Mouse (Mus musculus): ENCODE measurements around the gene Sox13. TPM values are rescaled to one million over a fixed set of nuclear protein-coding genes. Genes with fewer than 3 reads are reported as not detected.

Gene Sox13
- total and polyA plus RNA-seq, 2 experiments from 2014 or later = 3.3 to 13.1 TPM

- H3K27ac ChIP-seq = no peak overlapping the region
- H3K4me1 ChIP-seq (ENCODE audit: insufficient read depth, low read length) = peaks cover 18% of the 10 kb centered on the region
- H3K9ac ChIP-seq (replicated peaks; ENCODE audit: low read length) = no peak overlapping the region
- H3K36me3 ChIP-seq (ENCODE audit: insufficient read depth, low read length) = no peaks in the 10 kb centered on the region
- H3K9me3 ChIP-seq (ENCODE audit: low read length) = no peaks in the 10 kb centered on the region
- H3K27me3 ChIP-seq (ENCODE audit: insufficient read depth, low read length) = no peaks in the 10 kb centered on the region
- no peak overlapping the region for H3K4me3 ChIP-seq (ENCODE audit: low read length)
- 44% methylated on average over 10 of the region's 10 CpGs for WGBS
- no peak for DNase-seq (ENCODE audit: low spot score)
- no peak overlapping the region for H3K4me2 ChIP-seq (ENCODE audit: low read depth, low read length)
- no peak for TF ChIP-seq CTCF (IDR thresholded peaks at IDR 0.05; ENCODE audit: low read depth)
- no peak for ATAC-seq
These were observed 57.1 kb downstream of the Sox13 start for GRCm38 (mm10) chr1:133366951-133367605.

GRCm38 (mm10) chr1:133364890-133365289 is 59.3 kb downstream of the Sox13 start:
- Histone ChIP-seq H3K4me3 (ENCODE audit: low read length) (peak overlapping the region; percentile 65; the same call in 1 of the 2 replicates), H3K9me3 (ENCODE audit: low read length) (no peaks in the 10 kb centered on the region), H3K27me3 (ENCODE audit: insufficient read depth, low read length) (no peaks in the 10 kb centered on the region), H3K36me3 (ENCODE audit: insufficient read depth, low read length) (no peaks in the 10 kb centered on the region), H3K4me1 (ENCODE audit: insufficient read depth, low read length) (peaks cover 18% of the 10 kb centered on the region), H3K9ac (replicated peaks; ENCODE audit: low read length) (no peak overlapping the region), H3K27ac (no peak overlapping the region), H3K4me2 (ENCODE audit: low read depth, low read length) (peak overlapping the region; percentile 93; the same call in 1 of the 2 replicates)
- ATAC-seq (no peak), DNase-seq (ENCODE audit: low spot score) (peak; percentile 25)
- TF ChIP-seq CTCF (IDR thresholded peaks at IDR 0.05; ENCODE audit: low read depth) = no peak
- 51% methylated on average over 2 of the region's 2 CpGs for WGBS

GRCm38 (mm10) chr1:133364022-133364630 is 60.1 kb downstream of the Sox13 start:
- peak; percentile 3; the same call in 1 of the 2 replicates for ATAC-seq

GRCm38 (mm10) chr1:133363276-133364021 is 60.7 kb downstream of the Sox13 start, which contains the start of gene Etnk2:
TSS of gene Etnk2 (plus strand) at chr1:133363572.
- peak; percentile 86 for DNase-seq (ENCODE audit: low spot score)
- peak within 1 kb of the TSS; percentile 76 for H3K27ac ChIP-seq
- no peaks in the 10 kb centered on the region for H3K36me3 ChIP-seq (ENCODE audit: insufficient read depth, low read length)
- ATAC-seq = peak; percentile 81
- peak within 1 kb of the TSS; percentile 80 for H3K9ac ChIP-seq (replicated peaks; ENCODE audit: low read length)
- peak within 1 kb of the TSS; percentile 93 for H3K4me2 ChIP-seq (ENCODE audit: low read depth, low read length)
- H3K9me3 ChIP-seq (ENCODE audit: low read length) = no peaks in the 10 kb centered on the region
- peaks cover 18% of the 10 kb centered on the region for H3K4me1 ChIP-seq (ENCODE audit: insufficient read depth, low read length)
- H3K27me3 ChIP-seq (ENCODE audit: insufficient read depth, low read length) = no peaks in the 10 kb centered on the region
- under 1% methylated on average over 51 of the region's 52 CpGs for WGBS
- no peak for TF ChIP-seq CTCF (IDR thresholded peaks at IDR 0.05; ENCODE audit: low read depth)
- H3K4me3 ChIP-seq (ENCODE audit: low read length) = peak within 1 kb of the TSS; percentile 65

More at GRCm38 (mm10) chr1:133364022-133364630, 60.1 kb downstream of the Sox13 start:
- H3K27me3 ChIP-seq (ENCODE audit: insufficient read depth, low read length) = no peaks in the 10 kb centered on the region
- TF ChIP-seq CTCF (IDR thresholded peaks at IDR 0.05; ENCODE audit: low read depth) = no peak
- 3% methylated on average over 27 of the region's 27 CpGs for WGBS
- H3K4me1 ChIP-seq (ENCODE audit: insufficient read depth, low read length) = peaks cover 18% of the 10 kb centered on the region
- H3K4me3 ChIP-seq (ENCODE audit: low read length) = peak overlapping the region; percentile 65
- no peaks in the 10 kb centered on the region for H3K9me3 ChIP-seq (ENCODE audit: low read length)
- no peaks in the 10 kb centered on the region for H3K36me3 ChIP-seq (ENCODE audit: insufficient read depth, low read length)
- peak; percentile 42 for DNase-seq (ENCODE audit: low spot score)
- H3K27ac ChIP-seq = peak overlapping the region; percentile 76
- peak overlapping the region; percentile 93 for H3K4me2 ChIP-seq (ENCODE audit: low read depth, low read length)
- H3K9ac ChIP-seq (replicated peaks; ENCODE audit: low read length) = peak overlapping the region; percentile 80

GRCm38 (mm10) chr1:133362103-133362502 is 62.1 kb downstream of the Sox13 start:
- H3K36me3 ChIP-seq (ENCODE audit: insufficient read depth, low read length) = no peaks in the 10 kb centered on the region
- peaks cover 11% of the 10 kb centered on the region for H3K4me1 ChIP-seq (ENCODE audit: insufficient read depth, low read length)
- H3K9ac ChIP-seq (replicated peaks; ENCODE audit: low read length) = no peak overlapping the region
- no peak overlapping the region for H3K4me3 ChIP-seq (ENCODE audit: low read length)
- no peaks in the 10 kb centered on the region for H3K9me3 ChIP-seq (ENCODE audit: low read length)
- H3K27me3 ChIP-seq (ENCODE audit: insufficient read depth, low read length) = no peaks in the 10 kb centered on the region
- WGBS = 88% methylated on average over 5 of the region's 5 CpGs
- TF ChIP-seq CTCF (IDR thresholded peaks at IDR 0.05; ENCODE audit: low read depth) = no peak
- no peak overlapping the region for H3K27ac ChIP-seq
- no peak overlapping the region for H3K4me2 ChIP-seq (ENCODE audit: low read depth, low read length)
- DNase-seq (ENCODE audit: low spot score) (no peak), ATAC-seq (no peak)

- no peak overlapping the region for H3K4me2 ChIP-seq (ENCODE audit: low read depth, low read length)
- H3K36me3 ChIP-seq (ENCODE audit: insufficient read depth, low read length) = no peaks in the 10 kb centered on the region
- H3K4me3 ChIP-seq (ENCODE audit: low read length) = no peak overlapping the region
- 95% methylated on average over 6 of the region's 6 CpGs for WGBS
- H3K9ac ChIP-seq (replicated peaks; ENCODE audit: low read length) = no peak overlapping the region
- H3K27me3 ChIP-seq (ENCODE audit: insufficient read depth, low read length) = no peaks in the 10 kb centered on the region
- DNase-seq (ENCODE audit: low spot score) (no peak), ATAC-seq (no peak)
- H3K4me1 ChIP-seq (ENCODE audit: insufficient read depth, low read length) = peaks cover 10% of the 10 kb centered on the region
- TF ChIP-seq CTCF (IDR thresholded peaks at IDR 0.05; ENCODE audit: low read depth) = no peak
- H3K27ac ChIP-seq = no peak overlapping the region
- H3K9me3 ChIP-seq (ENCODE audit: low read length) = no peaks in the 10 kb centered on the region
These were observed 63.2 kb downstream of the Sox13 start for GRCm38 (mm10) chr1:133361006-133361405.
